Mouse (Mus musculus) gastrocnemius, adult 18-20 months (tissue): ENCODE results near the gene Tuba1b. TPM values are rescaled to one million over a fixed set of nuclear protein-coding genes. Genes with fewer than 3 reads are reported as not detected.

Experiments used
- DNase-seq: peaks from one replicate; pipeline ENCODE4 v3.0.0; 2021; ENCODE audit warnings: low spot score
- total RNA-seq, 2 experiments: library from RNA; stranded (reverse); gene quantifications; 2 replicates each; pipeline ENCODE4 v1.2.3; 2021

Gene Tuba1b
- total RNA-seq, 2 experiments from 2014 or later: 15.6 to 29.6 TPM

DNA sequence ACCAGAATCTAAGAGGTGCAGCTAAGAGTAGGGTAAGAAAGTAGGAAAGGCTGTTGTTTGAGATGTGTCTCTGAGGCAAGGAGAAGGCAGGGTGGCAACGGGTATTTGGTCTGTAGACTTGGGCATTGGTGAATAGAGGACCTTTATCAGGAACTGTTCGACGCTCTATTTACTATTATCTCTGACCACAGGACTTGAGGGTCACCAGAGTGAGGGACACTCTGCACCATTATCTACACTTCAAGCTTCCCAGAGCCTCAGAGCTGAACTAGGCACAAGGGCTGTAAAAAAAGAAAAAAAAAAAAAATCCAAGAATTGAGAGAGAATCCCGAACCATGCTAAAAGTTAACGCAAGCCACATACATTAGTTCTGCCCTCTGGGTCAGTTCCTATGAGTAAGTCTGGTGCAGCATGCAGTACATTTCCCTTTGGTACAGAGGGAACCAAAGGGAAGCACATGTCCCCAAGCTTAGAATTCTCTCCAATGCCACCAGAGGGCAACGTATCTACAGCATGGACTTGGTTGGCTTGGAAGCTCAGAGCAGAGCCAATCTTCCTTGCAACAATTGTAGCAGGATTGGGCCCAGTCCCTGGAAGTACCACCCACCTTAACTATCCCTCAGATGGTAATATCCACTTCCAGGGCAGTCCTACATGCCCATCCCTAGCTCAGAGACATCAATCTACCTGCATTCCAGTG is 42.3 kb downstream of the Tuba1b start:
- peak; percentile 71 for DNase-seq

DNA sequence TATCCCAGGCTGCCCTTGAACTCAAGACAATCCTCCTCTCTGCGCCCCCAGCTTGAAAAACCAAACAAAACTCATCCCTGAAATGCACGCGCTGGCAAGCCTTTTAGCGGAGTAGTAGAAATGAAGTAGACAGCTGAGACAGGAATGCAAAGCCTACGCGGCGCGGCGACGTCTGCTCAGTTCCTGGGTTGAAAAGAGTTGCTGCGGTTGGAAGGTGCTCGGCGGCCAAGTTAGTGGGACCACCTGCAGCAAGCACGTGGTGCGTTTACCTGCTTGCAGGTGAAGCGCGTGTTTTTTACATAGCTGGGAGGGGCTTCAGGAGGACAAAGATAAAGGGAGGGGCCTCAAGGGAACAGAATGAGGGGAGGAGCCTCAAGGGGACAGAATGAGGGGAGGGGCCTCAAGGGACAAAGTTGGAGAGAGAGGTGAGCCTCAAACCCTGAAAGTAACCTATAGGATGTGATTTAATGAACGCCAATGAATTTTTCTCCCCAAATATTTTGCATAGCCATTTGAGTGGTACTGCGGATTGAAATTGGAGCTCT is 43.1 kb downstream of the Tuba1b start:
- DNase-seq: no peak

DNA sequence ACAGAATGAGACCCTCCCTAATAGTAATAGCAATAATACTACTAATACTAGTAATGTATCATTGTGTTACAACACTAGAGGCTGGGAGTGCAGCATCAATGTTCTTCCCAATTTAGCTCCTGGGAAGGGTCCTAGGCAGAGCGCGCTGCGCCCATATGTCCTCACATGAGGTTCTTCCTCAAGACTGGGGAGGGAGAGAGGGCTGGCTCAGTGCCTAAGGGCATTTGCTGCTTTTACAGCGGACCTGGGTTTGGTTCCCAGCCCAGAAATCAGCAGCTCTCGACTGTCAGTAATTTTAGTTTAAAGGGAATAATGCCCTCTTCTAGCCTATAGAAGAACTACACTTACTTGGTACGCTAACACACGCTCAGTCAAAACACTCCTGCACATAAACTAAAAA is 46.8 kb downstream of the Tuba1b start:
- no peak for DNase-seq

GRCm38 (mm10) chr15:98886667-98887387 is 47.5 kb downstream of the Tuba1b start:
- no peak for DNase-seq

GRCm38 (mm10) chr15:98884106-98884505 is 50.3 kb downstream of the Tuba1b start:
- no peak for DNase-seq

- DNase-seq: no peak
Observed at GRCm38 (mm10) chr15:98883661-98884060, 50.7 kb downstream of the Tuba1b start.

- no peak for DNase-seq
Observed at GRCm38 (mm10) chr15:98881656-98882008, 52.7 kb downstream of the Tuba1b start.

Other genes starting within 250 kb of the Tuba1b start
- gene Ccdc65, start 226.4 kb downstream of the Tuba1b start, total RNA-seq: not detected
- 1 to 10 TPM in 1 of 2 experiments, under 1 TPM in 1; 0.80 to 1.1 TPM for gene Fkbp11, start 206.4 kb downstream of the Tuba1b start, total RNA-seq
- gene Arf3, start 171.4 kb downstream of the Tuba1b start, total RNA-seq: 1 to 10 TPM; 8.1 to 9.0 TPM
- gene Wnt10b, start 156.4 kb downstream of the Tuba1b start, total RNA-seq: 1 to 10 TPM in 1 of 2 experiments, under 1 TPM in 1; 0.57 to 1.4 TPM
- not detected for gene Wnt1, start 144.7 kb downstream of the Tuba1b start, total RNA-seq
- gene Ddn, start 125.1 kb downstream of the Tuba1b start, total RNA-seq: under 1 TPM; 0.36 to 0.57 TPM
- gene Prkag1, start 103.0 kb downstream of the Tuba1b start, total RNA-seq: 10 to 100 TPM; 48.1 to 49.6 TPM
- 10 to 100 TPM; 43.2 to 50.1 TPM for gene Kmt2d, start 63.4 kb downstream of the Tuba1b start, total RNA-seq
- 1 to 10 TPM; 1.3 TPM for gene Rhebl1, start 40.0 kb downstream of the Tuba1b start, total RNA-seq
- 1 to 10 TPM in 1 of 2 experiments, under 1 TPM in 1; 0.75 to 1.5 TPM for gene Dhh, start 36.0 kb downstream of the Tuba1b start, total RNA-seq
- 1 to 10 TPM; 4.8 to 4.9 TPM for gene Lmbr1l, start 16.3 kb downstream of the Tuba1b start, total RNA-seq
- not detected for gene Gm49450, start 19.0 kb upstream of the Tuba1b start, total RNA-seq
- 10 to 100 TPM; 17.9 to 38.6 TPM for gene Tuba1a, start 19.1 kb upstream of the Tuba1b start, total RNA-seq
- 1 to 10 TPM; 5.4 to 9.9 TPM for gene Tuba1c, start 95.3 kb upstream of the Tuba1b start, total RNA-seq
- under 1 TPM; 0.43 to 0.88 TPM for gene Prph, start 120.6 kb upstream of the Tuba1b start, total RNA-seq
- under 1 TPM in 1 of 2 experiments, not detected in 1; 0.21 TPM for gene Troap, start 140.0 kb upstream of the Tuba1b start, total RNA-seq
- gene C1ql4, start 153.3 kb upstream of the Tuba1b start, total RNA-seq: not detected
- under 1 TPM in 1 of 2 experiments, not detected in 1; 0.19 TPM for gene Dnajc22, start 158.6 kb upstream of the Tuba1b start, total RNA-seq
- gene Spats2, start 191.4 kb upstream of the Tuba1b start, total RNA-seq: 1 to 10 TPM; 3.8 to 4.6 TPM